Mouse (Mus musculus): ENCODE measurements around the gene Cul7. TPM values are rescaled to one million over a fixed set of nuclear protein-coding genes. Genes with fewer than 3 reads are reported as not detected.
A peak's percentile ranks its signal among the peaks of the same experiment; 100 is the strongest.

Cul7 gene
- polyA plus RNA-seq, 1 experiment = 44.4 TPM

GRCm38 (mm10) chr17:46674530-46675283 is 24.6 kb downstream of the Cul7 start:
- Histone ChIP-seq H3K36me3 (ENCODE audit: control insufficient read depth, insufficient read depth) (peaks cover 16% of the 10 kb centered on the region), H3K79me2 (ENCODE audit: control insufficient read depth, insufficient read depth) (peaks cover 37% of the 10 kb centered on the region), H3K27me3 (ENCODE audit: control insufficient read depth, insufficient read depth, insufficient read length) (no peaks in the 10 kb centered on the region), H3K4me2 (ENCODE audit: low read depth) (peak overlapping the region; percentile 92), H3ac (ENCODE audit: control insufficient read depth, insufficient read length) (peak overlapping the region; percentile 54), H3K4me3 (peak overlapping the region; percentile 61)
- TF ChIP-seq TCF3 (IDR thresholded peaks at IDR 0.05; ENCODE audit: insufficient read length, low read depth) = no peak
- TF ChIP-seq MYOG (IDR thresholded peaks at IDR 0.05; ENCODE audit: control insufficient read depth in 1 of 3, insufficient read depth in 1 of 3, insufficient read length in 2 of 3, low read depth in 2 of 3) = peak in 1 of 3 experiments; percentile 9

DNA sequence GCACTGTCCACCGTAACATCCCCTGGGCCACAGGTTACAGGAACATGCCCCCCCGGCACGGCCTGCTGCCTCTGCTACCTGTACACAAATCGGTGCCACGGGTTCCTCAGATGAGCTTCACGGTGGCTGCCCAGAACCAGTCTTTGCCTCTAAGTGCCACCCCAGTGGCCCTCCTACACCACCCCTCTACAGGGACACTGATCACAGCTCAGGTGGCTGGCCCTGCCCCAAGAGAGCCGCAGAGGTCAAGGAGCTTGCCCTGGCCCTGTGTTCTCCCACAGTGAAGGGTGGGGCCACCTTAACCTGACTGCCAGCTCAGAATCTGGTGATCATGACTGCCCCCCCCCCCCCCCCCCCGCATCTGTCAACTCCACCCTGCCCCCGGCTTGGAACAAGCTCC is 28.3 kb downstream of the Cul7 start, which contains the start of gene Mea1:
TSS of gene Mea1 (plus strand) at position 378 of the 400 bp plus-strand sequence.
- H3K4me3 ChIP-seq = peak within 1 kb of the TSS; percentile 94
- TF ChIP-seq MAX (IDR thresholded peaks at IDR 0.05; ENCODE audit: low read depth) = no peak
- TF ChIP-seq MYOD1 (IDR thresholded peaks at IDR 0.05; ENCODE audit: control insufficient read depth in 1 of 3, insufficient read length in 2 of 3, low read depth in 2 of 3) = peak in 1 of 3 experiments; percentile 18
- TF ChIP-seq POLR2A (IDR thresholded peaks at IDR 0.05; ENCODE audit: insufficient read length, low read depth) = no peak
- no peak within 1 kb of the TSS for H3ac ChIP-seq (ENCODE audit: control insufficient read depth, insufficient read length)
- peak within 1 kb of the TSS; percentile 95 for H3K4me2 ChIP-seq (ENCODE audit: low read depth)
- peaks cover 32% of the 10 kb centered on the region for H3K79me2 ChIP-seq (ENCODE audit: control insufficient read depth, insufficient read depth)
- no peaks in the 10 kb centered on the region for H3K27me3 ChIP-seq (ENCODE audit: control insufficient read depth, insufficient read depth, insufficient read length)
- H3K36me3 ChIP-seq (ENCODE audit: control insufficient read depth, insufficient read depth) = peaks cover 20% of the 10 kb centered on the region

GRCm38 (mm10) chr17:46678911-46679310 is 28.8 kb downstream of the Cul7 start:
- Histone ChIP-seq H3ac (ENCODE audit: control insufficient read depth, insufficient read length) (no peak overlapping the region), H3K36me3 (ENCODE audit: control insufficient read depth, insufficient read depth) (peaks cover 23% of the 10 kb centered on the region), H3K79me2 (ENCODE audit: control insufficient read depth, insufficient read depth) (peaks cover 27% of the 10 kb centered on the region), H3K4me2 (ENCODE audit: low read depth) (peak overlapping the region; percentile 95), H3K4me3 (peak overlapping the region; percentile 94), H3K27me3 (ENCODE audit: control insufficient read depth, insufficient read depth, insufficient read length) (no peaks in the 10 kb centered on the region)
- no peak for TF ChIP-seq MAX (IDR thresholded peaks at IDR 0.05; ENCODE audit: low read depth)
- TF ChIP-seq REST (IDR thresholded peaks at IDR 0.05; ENCODE audit: insufficient read depth, insufficient read length) = no peak
- peak in 1 of 3 experiments; percentile 66 for TF ChIP-seq MYOD1 (IDR thresholded peaks at IDR 0.05; ENCODE audit: control insufficient read depth in 1 of 3, insufficient read length in 2 of 3, low read depth in 2 of 3)

DNA sequence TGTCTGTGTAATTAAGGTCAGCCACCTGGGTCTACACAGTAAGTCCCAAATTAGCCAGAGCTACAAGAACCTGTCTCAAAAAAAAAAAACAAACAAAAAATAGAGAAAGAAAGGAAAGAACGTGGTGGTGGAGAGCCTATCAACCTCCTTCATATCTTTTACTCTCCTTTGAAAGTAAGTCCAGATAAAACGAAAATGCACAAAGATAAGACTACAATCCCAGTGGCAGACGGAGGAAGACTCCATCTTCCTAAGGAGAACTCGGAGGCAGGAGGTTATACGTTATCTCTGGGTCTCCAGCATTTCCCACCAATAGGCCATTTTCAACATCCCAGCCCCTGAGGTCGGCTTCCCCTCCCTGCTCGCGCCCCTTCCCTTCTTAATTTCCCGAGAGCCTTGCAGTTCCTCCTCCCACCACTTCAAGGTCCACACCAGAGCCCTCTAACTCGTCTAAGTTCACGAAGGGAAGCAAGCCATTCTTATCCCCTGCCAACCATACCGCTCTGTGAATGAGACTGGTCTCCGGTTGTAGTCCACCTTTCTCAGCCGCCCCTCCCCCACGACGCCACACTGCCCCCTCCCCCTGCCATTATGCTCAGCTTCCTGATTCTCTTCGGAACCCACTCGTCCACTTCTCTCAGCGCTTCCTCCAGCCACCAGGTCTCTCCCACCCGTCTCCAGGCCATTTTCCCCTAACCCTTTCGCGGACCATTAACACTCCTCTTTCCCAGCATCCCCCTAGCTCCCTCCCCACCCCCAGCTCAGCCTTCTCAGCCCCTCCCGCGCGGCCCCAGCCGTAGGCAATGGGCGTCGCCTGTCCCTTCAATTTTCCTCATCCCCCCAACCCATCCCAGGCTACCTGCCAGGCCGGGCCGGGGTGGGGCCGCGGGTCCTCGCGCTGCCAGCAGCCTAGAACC is 30.0 kb downstream of the Cul7 start:
- Histone ChIP-seq H3ac (ENCODE audit: control insufficient read depth, insufficient read length) (peak overlapping the region; percentile 66), H3K36me3 (ENCODE audit: control insufficient read depth, insufficient read depth) (peaks cover 23% of the 10 kb centered on the region), H3K4me2 (ENCODE audit: low read depth) (peak overlapping the region; percentile 95), H3K27me3 (ENCODE audit: control insufficient read depth, insufficient read depth, insufficient read length) (no peaks in the 10 kb centered on the region), H3K79me2 (ENCODE audit: control insufficient read depth, insufficient read depth) (peaks cover 27% of the 10 kb centered on the region), H3K4me3 (peak overlapping the region; percentile 94)
- TF ChIP-seq POLR2A (IDR thresholded peaks at IDR 0.05; ENCODE audit: insufficient read length, low read depth) = no peak

DNA sequence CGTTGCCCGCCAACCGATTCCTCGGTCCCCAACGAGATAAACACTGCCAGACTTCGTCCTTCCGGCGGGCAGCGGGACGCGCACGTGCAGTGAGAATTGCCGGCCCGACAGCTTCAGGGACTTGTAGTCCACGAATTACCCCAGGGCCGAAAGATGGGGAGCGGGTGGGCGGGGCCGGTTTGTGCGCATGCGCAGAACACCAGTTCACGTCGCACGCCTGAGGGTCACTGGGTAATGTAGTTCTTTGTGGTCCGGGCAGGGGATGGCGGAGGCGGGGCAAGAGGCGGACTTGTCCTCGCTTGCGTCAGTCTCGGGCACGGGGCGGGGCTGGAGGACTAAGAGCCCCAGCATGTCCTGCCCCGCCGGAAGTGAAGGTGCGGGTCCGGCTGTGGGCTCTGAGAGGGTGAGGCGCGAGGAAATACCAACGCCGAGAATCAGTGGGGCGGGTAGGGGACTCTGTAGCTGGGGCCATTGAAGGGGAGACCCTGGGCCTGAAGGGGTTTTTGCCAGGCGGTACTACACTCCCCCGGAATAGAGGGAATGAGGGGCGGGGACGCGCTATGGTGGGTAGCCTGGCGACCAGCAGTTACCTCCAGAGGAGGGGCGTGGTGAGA is 30.7 kb downstream of the Cul7 start, which contains the start of gene Klhdc3:
TSS of gene Klhdc3 (minus strand) at position 155 of the 614 bp plus-strand sequence.
- H3ac ChIP-seq (ENCODE audit: control insufficient read depth, insufficient read length) = peak within 1 kb of the TSS; percentile 66

DNA sequence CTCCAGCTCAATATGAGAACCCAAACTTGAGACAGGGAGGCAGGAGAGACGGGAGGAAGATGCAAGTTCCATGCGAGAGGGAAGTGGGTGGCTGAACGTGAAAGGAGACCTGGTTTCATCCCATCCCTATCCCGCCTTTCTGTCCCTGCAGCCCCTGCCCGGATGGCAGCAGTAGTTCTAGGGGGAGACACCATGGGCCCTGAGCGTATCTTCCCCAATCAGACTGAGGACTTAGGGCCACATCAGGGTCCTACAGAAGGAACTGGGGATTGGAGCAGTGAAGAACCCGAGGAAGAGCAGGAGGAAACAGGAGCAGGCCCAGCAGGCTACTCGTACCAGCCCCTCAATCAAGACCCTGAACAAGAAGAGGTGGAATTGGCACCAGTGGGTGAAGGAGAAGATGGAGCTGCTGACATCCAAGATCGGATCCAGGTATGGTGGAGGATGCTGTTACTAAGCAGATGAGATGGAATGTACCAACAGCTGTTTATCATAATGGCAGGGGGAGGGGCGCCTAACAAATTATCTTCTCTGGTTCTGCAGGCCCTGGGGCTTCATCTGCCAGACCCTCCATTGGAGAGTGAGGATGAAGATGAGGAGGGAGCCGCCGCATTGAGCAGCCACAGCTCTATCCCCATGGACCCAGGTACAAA is 31.5 kb downstream of the Cul7 start:
- no peaks in the 10 kb centered on the region for H3K27me3 ChIP-seq (ENCODE audit: control insufficient read depth, insufficient read depth, insufficient read length)

More for the DNA sequence above, 30.7 kb downstream of the Cul7 start, which contains the start of gene Klhdc3:
- Histone ChIP-seq H3K27me3 (ENCODE audit: control insufficient read depth, insufficient read depth, insufficient read length) (no peaks in the 10 kb centered on the region), H3K4me2 (ENCODE audit: low read depth) (peak within 1 kb of the TSS; percentile 95), H3K4me3 (peak within 1 kb of the TSS; percentile 94), H3K79me2 (ENCODE audit: control insufficient read depth, insufficient read depth) (peaks cover 27% of the 10 kb centered on the region), H3K36me3 (ENCODE audit: control insufficient read depth, insufficient read depth) (peaks cover 23% of the 10 kb centered on the region)
- peak; percentile 61 for TF ChIP-seq POLR2A (IDR thresholded peaks at IDR 0.05; ENCODE audit: insufficient read length, low read depth)
- peak; percentile 48 for TF ChIP-seq POLR2AphosphoS2 (IDR thresholded peaks at IDR 0.05; ENCODE audit: insufficient read length, low read depth)
- no peak for TF ChIP-seq REST (IDR thresholded peaks at IDR 0.05; ENCODE audit: insufficient read depth, insufficient read length)
- peak; percentile 11 for TF ChIP-seq USF1 (IDR thresholded peaks at IDR 0.05; ENCODE audit: low read depth)
- TF ChIP-seq CEBPB (IDR thresholded peaks at IDR 0.05; ENCODE audit: insufficient read depth, poor library complexity, severe bottlenecking) = 0 out of 2 replicates have a peak, but pooled peaks have one; percentile 23

More for the DNA sequence above, 31.5 kb downstream of the Cul7 start:
- Histone ChIP-seq H3K79me2 (ENCODE audit: control insufficient read depth, insufficient read depth) (peaks cover 27% of the 10 kb centered on the region), H3K4me2 (ENCODE audit: low read depth) (peak overlapping the region; percentile 95), H3K36me3 (ENCODE audit: control insufficient read depth, insufficient read depth) (peaks cover 23% of the 10 kb centered on the region), H3ac (ENCODE audit: control insufficient read depth, insufficient read length) (peak overlapping the region; percentile 66), H3K4me3 (peak overlapping the region; percentile 94)
- TF ChIP-seq MYOD1 (IDR thresholded peaks at IDR 0.05; ENCODE audit: control insufficient read depth in 1 of 3, insufficient read length in 2 of 3, low read depth in 2 of 3) = no peak
- TF ChIP-seq TCF12 (IDR thresholded peaks at IDR 0.05; ENCODE audit: insufficient read depth, poor library complexity, severe bottlenecking) = no peak
- TF ChIP-seq E2F4 (IDR thresholded peaks at IDR 0.05; ENCODE audit: insufficient read depth) = no peak
- no peak for TF ChIP-seq TCF3 (IDR thresholded peaks at IDR 0.05; ENCODE audit: insufficient read length, low read depth)
- no peak for TF ChIP-seq REST (IDR thresholded peaks at IDR 0.05; ENCODE audit: insufficient read depth, insufficient read length)
- TF ChIP-seq USF1 (IDR thresholded peaks at IDR 0.05; ENCODE audit: low read depth) = no peak
- no peak for TF ChIP-seq POLR2AphosphoS2 (IDR thresholded peaks at IDR 0.05; ENCODE audit: insufficient read length, low read depth)
- TF ChIP-seq CEBPB (IDR thresholded peaks at IDR 0.05; ENCODE audit: insufficient read depth, poor library complexity, severe bottlenecking) = no peak
- TF ChIP-seq POLR2A (IDR thresholded peaks at IDR 0.05; ENCODE audit: insufficient read length, low read depth) = no peak
- no peak for TF ChIP-seq MYOG (IDR thresholded peaks at IDR 0.05; ENCODE audit: control insufficient read depth in 1 of 3, insufficient read depth in 1 of 3, insufficient read length in 2 of 3, low read depth in 2 of 3)
- no peak for TF ChIP-seq SRF (IDR thresholded peaks at IDR 0.05; ENCODE audit: control insufficient read depth, insufficient read length, low read depth)
- TF ChIP-seq MAX (IDR thresholded peaks at IDR 0.05; ENCODE audit: low read depth) = no peak
